Mouse (Mus musculus): ENCODE data around the gene Tmsb4x. TPM values are rescaled to one million over a fixed set of nuclear protein-coding genes. Genes with fewer than 3 reads are reported as not detected.

The Tmsb4x gene
- 3,079 and 3,531 TPM in 2 replicates for polyA plus RNA-seq (2014; fragmentation: Nextera tagmentation; extraction: Ambion mirVana)

- peak within 1 kb of the TSS; percentile 55 for H3K4me2 ChIP-seq
- peak within 1 kb of the TSS; percentile 55 for H3K4me3 ChIP-seq (ENCODE audit: low read depth, low read length)
- no peaks in the 10 kb centered on the region for H3K9me3 ChIP-seq (ENCODE audit: low read depth, low read length)
- H3K4me1 ChIP-seq (ENCODE audit: insufficient read depth): no peaks in the 10 kb centered on the region
- peak; percentile 90 for DNase-seq
- H3K36me3 ChIP-seq (ENCODE audit: insufficient read depth): peaks cover 8% of the 10 kb centered on the region; the same call in 1 of the 2 replicates
- H3K9ac ChIP-seq: peak within 1 kb of the TSS; percentile 78
- WGBS: 11% methylated on average over 39 of the region's 39 CpGs
- H3K27me3 ChIP-seq (ENCODE audit: insufficient read depth, low read length): no peaks in the 10 kb centered on the region
- TF ChIP-seq CTCF (IDR thresholded peaks at IDR 0.05; ENCODE audit: low read depth): no peak
- peak within 1 kb of the TSS; percentile 90 for H3K27ac ChIP-seq (ENCODE audit: low read depth)
- ATAC-seq (ENCODE audit: insufficient read depth): peak; percentile 87
Measured at GRCm38 (mm10) chrX:167208978-167209754, at the start of gene Tmsb4x. TSS of gene Tmsb4x (minus strand) at chrX:167209315.

GRCm38 (mm10) chrX:167241736-167242135, 32.6 kb upstream of the Tmsb4x start:
- H3K4me1 ChIP-seq (ENCODE audit: insufficient read depth): no peaks in the 10 kb centered on the region
- no peak for ATAC-seq (ENCODE audit: insufficient read depth)
- no peaks in the 10 kb centered on the region for H3K27me3 ChIP-seq (ENCODE audit: insufficient read depth, low read length)
- H3K4me3 ChIP-seq (ENCODE audit: low read depth, low read length): no peak overlapping the region
- DNase-seq: no peak
- no peaks in the 10 kb centered on the region for H3K36me3 ChIP-seq (ENCODE audit: insufficient read depth)
- WGBS: 91% methylated on average over 3 of the region's 3 CpGs
- H3K27ac ChIP-seq (ENCODE audit: low read depth): no peak overlapping the region
- no peak overlapping the region for H3K9ac ChIP-seq
- H3K4me2 ChIP-seq: no peak overlapping the region
- no peaks in the 10 kb centered on the region for H3K9me3 ChIP-seq (ENCODE audit: low read depth, low read length)
- TF ChIP-seq CTCF (IDR thresholded peaks at IDR 0.05; ENCODE audit: low read depth): no peak

DNA sequence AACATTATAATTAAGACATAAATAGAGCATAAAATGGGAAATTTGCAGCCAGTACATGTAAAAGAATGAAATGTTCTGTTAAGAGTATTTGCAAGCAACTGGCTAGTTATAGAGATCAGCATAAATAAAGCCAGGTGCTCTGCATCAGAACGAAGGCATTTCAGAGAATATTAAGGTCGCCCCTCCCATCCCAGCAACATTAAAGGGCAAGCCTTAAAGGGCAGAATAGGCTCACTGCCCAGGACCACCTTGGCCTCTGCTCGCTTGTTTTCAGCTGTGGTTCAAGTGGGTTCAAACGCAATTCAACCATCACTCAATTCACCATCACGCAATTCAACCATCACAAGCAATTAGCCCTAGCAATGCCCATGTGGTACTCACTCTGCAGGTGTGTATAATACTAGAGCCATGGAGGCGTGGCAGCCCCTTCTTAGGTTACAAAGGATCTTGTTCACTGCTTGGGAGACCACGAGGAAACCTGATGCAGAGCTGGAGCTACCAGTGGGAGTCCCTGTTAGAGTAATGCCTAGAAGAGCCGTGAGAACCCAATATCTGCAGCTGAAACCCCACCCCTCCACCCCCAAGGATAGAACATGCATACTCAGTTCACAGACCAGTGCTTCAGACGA, 30.3 kb upstream of the Tmsb4x start:
- Histone ChIP-seq H3K27ac (ENCODE audit: low read depth) (no peak overlapping the region), H3K27me3 (ENCODE audit: insufficient read depth, low read length) (no peaks in the 10 kb centered on the region), H3K9me3 (ENCODE audit: low read depth, low read length) (no peaks in the 10 kb centered on the region), H3K4me1 (ENCODE audit: insufficient read depth) (no peaks in the 10 kb centered on the region), H3K36me3 (ENCODE audit: insufficient read depth) (no peaks in the 10 kb centered on the region), H3K9ac (no peak overlapping the region), H3K4me2 (no peak overlapping the region), H3K4me3 (ENCODE audit: low read depth, low read length) (no peak overlapping the region)
- no peak for TF ChIP-seq CTCF (IDR thresholded peaks at IDR 0.05; ENCODE audit: low read depth)
- WGBS: 47% methylated on average over 9 of the region's 9 CpGs
- 0 out of 2 replicates have a peak, but pooled peaks have one; percentile 38 for ATAC-seq (ENCODE audit: insufficient read depth)
- no peak for DNase-seq

DNA sequence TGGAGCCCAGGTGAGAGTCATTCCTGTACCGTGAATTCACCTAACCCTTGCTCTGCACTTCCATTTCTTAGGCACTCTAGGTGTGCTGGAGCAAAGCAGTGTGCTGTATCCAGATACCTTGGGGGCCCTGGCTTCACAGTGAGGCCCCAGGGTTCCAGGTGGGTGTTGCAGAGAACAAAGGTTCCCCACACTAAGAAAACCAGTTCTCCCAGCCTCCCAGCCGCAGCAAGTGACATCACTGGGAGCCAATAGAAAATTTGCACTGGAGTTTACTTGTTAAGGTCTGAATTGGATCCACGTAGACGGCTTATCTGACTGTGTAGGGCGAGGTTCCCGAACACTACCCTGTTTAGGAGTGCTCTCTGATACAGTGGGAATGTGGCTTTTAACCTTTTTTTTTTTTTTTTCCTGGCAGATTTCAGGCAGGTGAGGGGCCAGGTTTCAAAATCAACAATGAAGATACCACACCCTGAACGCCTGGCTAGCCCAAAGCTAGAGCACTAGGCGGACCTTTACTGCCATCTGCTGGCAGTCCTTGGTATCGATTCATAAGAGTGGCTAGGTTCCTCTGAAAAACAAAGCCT, 24.1 kb upstream of the Tmsb4x start:
- Histone ChIP-seq H3K36me3 (ENCODE audit: insufficient read depth) (no peaks in the 10 kb centered on the region), H3K9ac (no peak overlapping the region), H3K4me3 (ENCODE audit: low read depth, low read length) (no peak overlapping the region), H3K27ac (ENCODE audit: low read depth) (peak overlapping the region; percentile 71), H3K4me1 (ENCODE audit: insufficient read depth) (no peaks in the 10 kb centered on the region), H3K4me2 (no peak overlapping the region), H3K9me3 (ENCODE audit: low read depth, low read length) (no peaks in the 10 kb centered on the region), H3K27me3 (ENCODE audit: insufficient read depth, low read length) (no peaks in the 10 kb centered on the region)
- TF ChIP-seq CTCF (IDR thresholded peaks at IDR 0.05; ENCODE audit: low read depth): peak; percentile 81
- DNase-seq (peak; percentile 89), ATAC-seq (ENCODE audit: insufficient read depth) (peak; percentile 92)
- WGBS: 19% methylated on average over 9 of the region's 9 CpGs

DNA sequence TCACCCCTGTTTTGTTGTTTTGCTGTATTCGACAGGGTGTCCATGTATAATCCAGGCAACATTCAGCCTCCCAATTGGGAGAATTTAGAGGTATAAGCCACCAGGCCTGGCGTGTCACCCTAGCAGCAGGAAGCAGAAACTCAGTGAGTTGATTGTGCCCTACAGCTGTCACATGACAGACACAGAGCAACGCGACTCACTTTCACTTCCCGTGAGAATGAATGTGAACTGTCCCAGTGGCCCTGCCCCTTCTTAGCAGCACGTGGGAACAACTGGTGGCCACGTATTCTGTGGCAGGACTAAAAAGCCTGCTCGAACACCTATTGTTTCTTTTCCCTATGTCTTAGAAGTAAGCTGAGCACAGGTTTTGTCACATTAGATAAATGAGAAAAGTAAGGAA, 22.0 kb upstream of the Tmsb4x start:
- Histone ChIP-seq H3K27me3 (ENCODE audit: insufficient read depth, low read length) (no peaks in the 10 kb centered on the region), H3K9me3 (ENCODE audit: low read depth, low read length) (no peaks in the 10 kb centered on the region), H3K4me3 (ENCODE audit: low read depth, low read length) (no peak overlapping the region), H3K36me3 (ENCODE audit: insufficient read depth) (no peaks in the 10 kb centered on the region), H3K4me2 (no peak overlapping the region), H3K4me1 (ENCODE audit: insufficient read depth) (no peaks in the 10 kb centered on the region), H3K27ac (ENCODE audit: low read depth) (no peak overlapping the region), H3K9ac (no peak overlapping the region)
- no peak for ATAC-seq (ENCODE audit: insufficient read depth)
- 47% methylated on average over 8 of the region's 8 CpGs for WGBS
- DNase-seq: no peak
- TF ChIP-seq CTCF (IDR thresholded peaks at IDR 0.05; ENCODE audit: low read depth): no peak

GRCm38 (mm10) chrX:167229819-167230218, 20.7 kb upstream of the Tmsb4x start:
- H3K27ac ChIP-seq (ENCODE audit: low read depth): no peak overlapping the region
- WGBS: 54% methylated on average over 1 of the region's 1 CpGs
- no peak for TF ChIP-seq CTCF (IDR thresholded peaks at IDR 0.05; ENCODE audit: low read depth)

DNA sequence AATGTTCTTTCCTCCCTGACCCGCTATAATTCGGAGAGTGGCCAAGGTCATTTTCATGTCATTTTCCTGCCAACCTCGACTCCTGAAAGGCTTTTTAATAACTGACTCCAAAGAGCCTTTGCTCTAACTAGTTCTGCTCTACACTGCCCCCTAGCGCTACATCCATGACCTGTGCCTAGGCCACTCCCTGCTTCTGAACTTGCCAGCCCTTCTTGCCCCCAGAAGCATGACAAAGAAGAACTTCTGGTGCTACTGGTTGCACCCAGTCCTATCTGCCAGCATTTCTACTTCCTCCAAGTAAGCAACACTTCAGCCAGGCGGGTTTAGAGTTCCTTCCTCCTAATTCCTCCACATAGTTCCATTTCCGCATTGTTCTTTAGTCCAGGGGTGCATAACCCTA, 20.1 kb upstream of the Tmsb4x start:
- no peaks in the 10 kb centered on the region for H3K4me1 ChIP-seq (ENCODE audit: insufficient read depth)
- no peak overlapping the region for H3K27ac ChIP-seq (ENCODE audit: low read depth)
- H3K27me3 ChIP-seq (ENCODE audit: insufficient read depth, low read length): no peaks in the 10 kb centered on the region
- no peaks in the 10 kb centered on the region for H3K9me3 ChIP-seq (ENCODE audit: low read depth, low read length)
- ATAC-seq (ENCODE audit: insufficient read depth) (no peak), DNase-seq (peak; percentile 65)
- no peak overlapping the region for H3K4me2 ChIP-seq
- peak; percentile 51 for TF ChIP-seq CTCF (IDR thresholded peaks at IDR 0.05; ENCODE audit: low read depth)
- 37% methylated on average over 6 of the region's 6 CpGs for WGBS
- no peaks in the 10 kb centered on the region for H3K36me3 ChIP-seq (ENCODE audit: insufficient read depth)
- H3K4me3 ChIP-seq (ENCODE audit: low read depth, low read length): no peak overlapping the region
- H3K9ac ChIP-seq: no peak overlapping the region

More at GRCm38 (mm10) chrX:167229819-167230218, 20.7 kb upstream of the Tmsb4x start:
- H3K27me3 ChIP-seq (ENCODE audit: insufficient read depth, low read length): no peaks in the 10 kb centered on the region
- H3K9me3 ChIP-seq (ENCODE audit: low read depth, low read length): no peaks in the 10 kb centered on the region
- no peaks in the 10 kb centered on the region for H3K4me1 ChIP-seq (ENCODE audit: insufficient read depth)
- H3K36me3 ChIP-seq (ENCODE audit: insufficient read depth): no peaks in the 10 kb centered on the region
- no peak for ATAC-seq (ENCODE audit: insufficient read depth)
- H3K4me2 ChIP-seq: no peak overlapping the region
- no peak overlapping the region for H3K4me3 ChIP-seq (ENCODE audit: low read depth, low read length)
- H3K9ac ChIP-seq: no peak overlapping the region
- DNase-seq: no peak
